Mouse (Mus musculus): ENCODE data around the gene Gramd1b. TPM values are rescaled to one million over a fixed set of nuclear protein-coding genes. Genes with fewer than 3 reads are reported as not detected.

Gramd1b gene
- polyA plus RNA-seq, 3 experiments from 2014 or later, result 69.8 to 81.5 (median 80.6) TPM

- no peak for ATAC-seq
These were observed 174.3 kb downstream of the Gramd1b start for GRCm38 (mm10) chr9:40356768-40357446.

- ATAC-seq, result no peak
These were observed 174.8 kb downstream of the Gramd1b start for GRCm38 (mm10) chr9:40356368-40356767.

GRCm38 (mm10) chr9:40355406-40355805, 175.8 kb downstream of the Gramd1b start:
- no peak for ATAC-seq

GRCm38 (mm10) chr9:40353596-40353995, 177.6 kb downstream of the Gramd1b start:
- no peak for ATAC-seq

GRCm38 (mm10) chr9:40350640-40351039, 180.5 kb downstream of the Gramd1b start:
- ATAC-seq, result peak; percentile 63

- no peak for ATAC-seq
These were observed 181.1 kb downstream of the Gramd1b start for GRCm38 (mm10) chr9:40350052-40350451.

- ATAC-seq, result no peak
These were observed 181.6 kb downstream of the Gramd1b start for GRCm38 (mm10) chr9:40349554-40349953.

GRCm38 (mm10) chr9:40348714-40349233, 182.4 kb downstream of the Gramd1b start:
- no peak for ATAC-seq

GRCm38 (mm10) chr9:40346232-40346984, 184.8 kb downstream of the Gramd1b start:
- no peak for ATAC-seq

GRCm38 (mm10) chr9:40345493-40346231, 185.5 kb downstream of the Gramd1b start:
- ATAC-seq, result no peak

GRCm38 (mm10) chr9:40344801-40345492, 186.2 kb downstream of the Gramd1b start:
- no peak for ATAC-seq

- peak; percentile 94 for ATAC-seq
These were observed 187.4 kb downstream of the Gramd1b start for GRCm38 (mm10) chr9:40343828-40344227.

GRCm38 (mm10) chr9:40343053-40343652, 188.0 kb downstream of the Gramd1b start:
- ATAC-seq, result no peak

- ATAC-seq, result peak; percentile 41
These were observed 189.1 kb downstream of the Gramd1b start for GRCm38 (mm10) chr9:40342101-40342500.

GRCm38 (mm10) chr9:40339578-40339977, 191.6 kb downstream of the Gramd1b start:
- no peak for ATAC-seq

GRCm38 (mm10) chr9:40337131-40337820, 193.9 kb downstream of the Gramd1b start:
- ATAC-seq, result no peak

- ATAC-seq, result no peak
These were observed 194.5 kb downstream of the Gramd1b start for GRCm38 (mm10) chr9:40336701-40337100.

- no peak for ATAC-seq
These were observed 196.6 kb downstream of the Gramd1b start for GRCm38 (mm10) chr9:40334617-40335016.

- peak; percentile 62 for ATAC-seq
These were observed 197.4 kb downstream of the Gramd1b start for GRCm38 (mm10) chr9:40333649-40334396.

Measured in inflammation-experienced regulatory T-cells, adult 6 months (primary cell).